Comparison of ENCODE assay signal across 20 mouse cellular contexts in genomic region chr5:64218603-64218999, GRCm38 (mm10).
DNase-seq lines count a peak whose midpoint lies in the region; ATAC-seq and TF ChIP-seq lines count a peak whose summit lies in the region.
"Had no signal": no experiment of that assay in that cellular context is flagged by ENCODE, and none has a peak within 500 bp of the region (broad histone marks: within the 10 kb centered on the region; RNA-seq: fewer than 3 reads in every experiment).

No protein-coding gene starts in this region.

- WGBS in kidney, embryonic 16.5 days, result 55% methylated on average over 7 of the region's 7 CpGs
- 68% methylated on average over 7 of the region's 7 CpGs for WGBS in intestine, postnatal 0 days

- no peaks in the 10 kb centered on the region for H3K36me3 ChIP-seq in kidney, embryonic 16.5 days (ENCODE audit: insufficient read depth, low read length)
- peaks cover 3% of the 10 kb centered on the region; the same call in 1 of the 2 replicates for H3K36me3 ChIP-seq in intestine, postnatal 0 days (ENCODE audit: control insufficient read depth, insufficient read depth)
- H3K36me3 ChIP-seq: embryonic facial prominence, embryonic 12.5 days; midbrain, embryonic 13.5 days; neural tube, embryonic 13.5 days had no signal

- no peak overlapping the region for H3K4me3 ChIP-seq in gastrocnemius, adult 2 months
- H3K4me3 ChIP-seq in kidney, embryonic 16.5 days (ENCODE audit: low read length), result no peak overlapping the region
- no peak overlapping the region for H3K4me3 ChIP-seq in intestine, postnatal 0 days (ENCODE audit: low read depth, low read length)
- H3K4me3 ChIP-seq: embryonic facial prominence, embryonic 12.5 days; left cerebral cortex, adult 2 months; midbrain, embryonic 13.5 days; neural tube, embryonic 13.5 days had no signal

- H3K4me1 ChIP-seq in kidney, embryonic 16.5 days (ENCODE audit: insufficient read depth, low read length), result peaks cover 25% of the 10 kb centered on the region
- H3K4me1 ChIP-seq in intestine, postnatal 0 days (replicated peaks; ENCODE audit: control insufficient read depth, insufficient read depth, low read length), result 0 out of 2 replicates have a peak, but pooled peaks cover 4% of the 10 kb centered on the region
- H3K4me1 ChIP-seq: midbrain, embryonic 13.5 days had no signal

- intact Hi-C loops in gastrocnemius, adult 2 months (cut with DNase I), result no loop called here
- intact Hi-C loops in gastrocnemius, postnatal 14 days (cut with DNase I; ENCODE audit: low total_unique reads), result no loop called here

- no peak overlapping the region for H3K9ac ChIP-seq in kidney, embryonic 16.5 days (replicated peaks; ENCODE audit: low read length)
- H3K9ac ChIP-seq in intestine, postnatal 0 days (ENCODE audit: low read depth, low read length), result no peak overlapping the region
- H3K9ac ChIP-seq: embryonic facial prominence, embryonic 12.5 days; midbrain, embryonic 13.5 days; neural tube, embryonic 13.5 days had no signal

- H3K27ac ChIP-seq in gastrocnemius, adult 2 months, result peak overlapping the region; percentile 46
- peak overlapping the region; percentile 61; the same call in 1 of the 2 replicates for H3K27ac ChIP-seq in kidney, embryonic 16.5 days (ENCODE audit: low read length)
- H3K27ac ChIP-seq in intestine, postnatal 0 days (ENCODE audit: low read depth, low read length), result no peak overlapping the region
- H3K27ac ChIP-seq: embryonic facial prominence, embryonic 12.5 days; left cerebral cortex, adult 2 months; midbrain, embryonic 13.5 days; neural tube, embryonic 13.5 days had no signal

- DNase-seq in gastrocnemius, adult 2 months, result no peak
- DNase-seq in gastrocnemius, postnatal 14 days, result no peak
- no peak for DNase-seq in kidney, postnatal 14 days
- DNase-seq in B cell, adult 2 months, result peak; percentile 60 to 63
- no peak for DNase-seq in lung, adult 18-20 months
- DNase-seq: adrenal gland, postnatal 36 days; cerebellum, adult 8-10 months; heart, postnatal 4 days; layer of hippocampus, adult 9-11 months; left cerebral cortex, postnatal 4 days; liver; lung, postnatal 10 days; right cerebral cortex, adult 18-20 months had no signal

- TF ChIP-seq CTCF in gastrocnemius, adult 2 months (IDR thresholded peaks at IDR 0.05), result no peak
- TF ChIP-seq CTCF in intestine, postnatal 0 days (IDR thresholded peaks at IDR 0.05; ENCODE audit: low read depth), result no peak

- H3K4me2 ChIP-seq in kidney, embryonic 16.5 days (replicated peaks; ENCODE audit: low read depth, low read length), result no peak overlapping the region
- no peak overlapping the region for H3K4me2 ChIP-seq in intestine, postnatal 0 days (replicated peaks; ENCODE audit: low read depth)
- H3K4me2 ChIP-seq: embryonic facial prominence, embryonic 12.5 days; midbrain, embryonic 13.5 days; neural tube, embryonic 13.5 days had no signal

- ATAC-seq in kidney, embryonic 16.5 days (ENCODE audit: low FRiP score, low TSS enrichment), result peak; percentile 62; the same call in 1 of the 2 replicates
- ATAC-seq in intestine, postnatal 0 days, result 0 out of 2 replicates have a peak, but pooled peaks have one; percentile 10
- ATAC-seq: hindbrain, embryonic 16.5 days; midbrain, embryonic 13.5 days had no signal

- H3K27me3 ChIP-seq in kidney, embryonic 16.5 days (ENCODE audit: insufficient read depth, low read length), result no peaks in the 10 kb centered on the region
- no peaks in the 10 kb centered on the region for H3K27me3 ChIP-seq in intestine, postnatal 0 days (replicated peaks; ENCODE audit: control insufficient read depth, insufficient read depth, low read length)
- H3K27me3 ChIP-seq: embryonic facial prominence, embryonic 12.5 days; midbrain, embryonic 13.5 days; neural tube, embryonic 13.5 days had no signal

- 0 out of 2 replicates have a peak, but pooled peaks cover 5% of the 10 kb centered on the region for H3K9me3 ChIP-seq in kidney, embryonic 16.5 days (ENCODE audit: low read length)
- no peaks in the 10 kb centered on the region for H3K9me3 ChIP-seq in intestine, postnatal 0 days (ENCODE audit: control insufficient read depth)
- H3K9me3 ChIP-seq: embryonic facial prominence, embryonic 12.5 days; midbrain, embryonic 13.5 days; neural tube, embryonic 13.5 days had no signal

Comparison
In these comparisons a context has a peak if more than half of its experiments do, and no peak if none do; other contexts are left out.
1. DNase-seq: peak in B cell, adult 2 months (2 of 2); none in gastrocnemius, adult 2 months (single experiment), gastrocnemius, postnatal 14 days (single experiment), kidney, postnatal 14 days (single experiment) and lung, adult 18-20 months (0 of 2).